Mouse (Mus musculus) forebrain, embryonic 16.5 days (tissue): Measurements from ENCODE around the gene Ism1. TPM values are rescaled to one million over a fixed set of nuclear protein-coding genes. Genes with fewer than 3 reads are reported as not detected.

Source experiments
- ATAC-seq: fragments of 200-750 bp; cut with Nextera tagmentation; 2 replicates; pipeline ENCODE4 v1.8.0; 2017; ENCODE audit warnings: mild to moderate bottlenecking, moderate library complexity
- H3K27ac ChIP-seq: fragments of 300-500 bp; sonication (generic); 2 replicates; pipeline ENCODE4 v1.5.1; 2014; ENCODE audit warnings: low read length, control low read depth
- H3K27me3 ChIP-seq: fragments of 300-500 bp; sonication (generic); replicated peaks from 2 replicates; pipeline ENCODE4 v1.6.1; 2014; ENCODE audit warnings: low read length; ENCODE audit not compliant: control insufficient read depth, insufficient read depth
- H3K36me3 ChIP-seq: fragments of 300-500 bp; sonication (generic); 2 replicates; pipeline ENCODE4 v1.6.1; 2014; ENCODE audit not compliant: control insufficient read depth, insufficient read depth
- H3K4me1 ChIP-seq: fragments of 300-500 bp; sonication (generic); replicated peaks from 2 replicates; pipeline ENCODE4 v1.6.1; 2014; ENCODE audit warnings: low read length; ENCODE audit not compliant: control insufficient read depth, insufficient read depth
- H3K4me2 ChIP-seq: fragments of 300-500 bp; sonication (generic); 2 replicates; pipeline ENCODE4 v1.6.1; 2014; ENCODE audit warnings: mild to moderate bottlenecking, low read length, control low read depth
- H3K4me3 ChIP-seq: fragments of 300-500 bp; sonication (generic); replicated peaks from 2 replicates; pipeline ENCODE4 v1.5.1; 2014; ENCODE audit warnings: mild to moderate bottlenecking, low read length, control low read depth
- H3K9ac ChIP-seq: fragments of 300-500 bp; sonication (generic); replicated peaks from 2 replicates; pipeline ENCODE4 v1.6.1; 2014; ENCODE audit warnings: low read depth, low read length, control low read depth
- H3K9me3 ChIP-seq: fragments of 300-500 bp; sonication (generic); 2 replicates; pipeline ENCODE4 v1.6.1; 2016; ENCODE audit warnings: low read length; ENCODE audit not compliant: control insufficient read depth
- WGBS: fragments of 180-500 bp; shearing (Covaris S2); extraction: QIAGEN DNeasy Blood & Tissue Kit; methylation state at CpG from one replicate; pipeline ENCODE4 v1.1.7; 2014; 5-methylcytosine and 5-hydroxymethylcytosine counted together
- polyA plus RNA-seq: library from polyadenylated mRNA; unstranded; fragments of >200 nt; fragmentation: Nextera tagmentation; extraction: Ambion mirVana; gene quantifications from 2 replicates; pipeline ENCODE4 v1.2.1, GENCODE M21; 2015

The Ism1 gene
- polyA plus RNA-seq, 1 experiment from 2014 or later, result 0.29 TPM

DNA sequence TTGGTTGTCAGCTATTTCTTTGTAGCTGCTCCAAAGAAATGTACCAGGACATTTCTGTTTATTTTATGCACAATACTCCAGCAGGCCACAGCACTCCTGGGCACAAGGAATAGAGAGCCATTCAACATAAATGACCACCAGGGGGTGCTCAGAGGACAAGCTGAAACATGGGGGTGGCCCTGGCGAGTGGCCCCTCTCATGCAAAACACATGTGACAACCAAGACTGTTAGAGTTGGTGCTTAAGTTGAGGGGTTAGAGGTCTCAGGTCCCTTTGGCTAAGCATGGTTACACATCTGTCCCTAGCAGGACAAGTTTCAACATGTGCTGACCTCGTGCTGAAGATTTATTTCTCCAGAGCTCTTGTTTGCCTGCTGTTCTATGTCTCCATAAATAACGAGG lies 100.3 kb downstream of the Ism1 start:
- WGBS, result 52% methylated on average over 3 of the region's 3 CpGs

DNA sequence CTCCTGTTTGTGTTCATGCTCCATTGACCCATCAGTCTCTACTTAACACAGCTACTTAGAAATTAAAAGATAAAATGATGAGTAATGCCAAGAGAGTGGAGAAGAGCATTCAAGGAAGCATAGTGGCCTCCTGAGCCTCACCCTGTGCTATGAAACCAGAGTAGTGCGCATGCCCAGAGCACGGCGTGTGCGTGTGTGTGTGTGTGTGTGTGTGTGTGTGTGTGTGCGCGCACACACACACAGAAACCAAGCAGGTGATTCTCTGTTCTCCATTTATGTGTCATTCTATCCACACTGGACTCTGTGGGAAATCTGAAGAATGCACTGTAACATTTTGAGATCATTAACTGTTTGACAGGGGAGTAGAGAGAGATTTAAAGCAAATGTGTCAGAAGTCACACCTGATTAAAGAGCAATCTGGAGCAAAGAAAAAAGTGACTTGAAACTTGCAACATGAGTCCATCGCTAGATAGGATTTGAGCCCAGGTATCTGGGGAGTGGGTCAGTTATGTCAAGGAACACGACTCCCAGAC lies 105.4 kb downstream of the Ism1 start:
- Histone ChIP-seq H3K4me1 (no peaks in the 10 kb centered on the region), H3K4me3 (no peak overlapping the region), H3K36me3 (no peaks in the 10 kb centered on the region), H3K9ac (no peak overlapping the region), H3K27me3 (no peaks in the 10 kb centered on the region), H3K4me2 (no peak overlapping the region), H3K27ac (no peak overlapping the region), H3K9me3 (no peaks in the 10 kb centered on the region)
- no peak for ATAC-seq
- 94% methylated on average over 8 of the region's 8 CpGs for WGBS

More for the DNA sequence above, 100.3 kb downstream of the Ism1 start:
- Histone ChIP-seq H3K27ac (no peak overlapping the region), H3K4me1 (no peaks in the 10 kb centered on the region), H3K4me2 (no peak overlapping the region), H3K9me3 (no peaks in the 10 kb centered on the region), H3K36me3 (no peaks in the 10 kb centered on the region), H3K4me3 (no peak overlapping the region), H3K27me3 (no peaks in the 10 kb centered on the region), H3K9ac (no peak overlapping the region)
- ATAC-seq, result no peak

DNA sequence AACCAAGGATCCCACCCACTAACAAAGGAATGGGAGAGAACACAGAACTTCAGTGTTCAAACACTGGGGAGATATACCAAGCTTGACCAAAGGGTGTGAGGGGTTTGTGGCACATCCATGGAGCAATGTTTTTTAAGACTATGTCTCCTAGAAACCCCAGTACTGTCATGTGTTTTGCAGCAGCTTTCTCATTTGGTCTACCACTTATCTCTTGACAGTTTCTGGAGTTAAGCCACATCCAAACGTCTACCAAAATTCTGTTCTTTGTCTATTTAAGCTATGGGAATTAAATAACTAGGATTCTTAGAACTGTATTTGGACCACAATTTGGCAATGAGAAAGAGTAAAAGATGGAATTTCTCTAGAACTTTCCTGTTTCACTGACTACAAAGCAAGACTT lies 106.5 kb downstream of the Ism1 start:
- no peak for ATAC-seq
- Histone ChIP-seq H3K27ac (no peak overlapping the region), H3K4me1 (no peaks in the 10 kb centered on the region), H3K4me2 (no peak overlapping the region), H3K27me3 (no peaks in the 10 kb centered on the region), H3K36me3 (no peaks in the 10 kb centered on the region), H3K9me3 (no peaks in the 10 kb centered on the region), H3K9ac (no peak overlapping the region), H3K4me3 (no peak overlapping the region)
- 58% methylated on average over 1 of the region's 1 CpGs for WGBS

DNA sequence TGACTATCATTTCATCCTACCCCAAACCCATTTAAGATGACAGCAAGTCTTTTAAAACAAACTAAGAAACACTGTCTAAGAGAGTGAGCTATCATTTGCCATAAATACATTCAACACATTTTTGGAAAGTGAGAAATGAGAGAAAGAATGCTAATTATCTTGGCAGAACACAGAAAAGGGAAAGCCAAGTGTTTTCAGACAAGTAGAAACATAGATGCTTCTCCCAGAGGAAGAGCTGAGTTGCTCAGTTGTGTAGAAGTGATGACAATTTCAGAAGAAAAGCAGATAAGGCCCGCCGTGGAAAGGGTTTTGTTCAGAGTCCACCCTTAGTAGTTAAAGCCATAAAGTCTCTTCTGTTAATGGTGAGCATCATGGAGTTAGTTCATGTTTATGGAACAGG lies 107.0 kb downstream of the Ism1 start:
- Histone ChIP-seq H3K9ac (no peak overlapping the region), H3K36me3 (no peaks in the 10 kb centered on the region), H3K4me1 (no peaks in the 10 kb centered on the region), H3K4me2 (no peak overlapping the region), H3K27me3 (no peaks in the 10 kb centered on the region), H3K27ac (no peak overlapping the region), H3K9me3 (no peaks in the 10 kb centered on the region), H3K4me3 (no peak overlapping the region)
- 66% methylated on average over 2 of the region's 2 CpGs for WGBS
- ATAC-seq, result no peak

DNA sequence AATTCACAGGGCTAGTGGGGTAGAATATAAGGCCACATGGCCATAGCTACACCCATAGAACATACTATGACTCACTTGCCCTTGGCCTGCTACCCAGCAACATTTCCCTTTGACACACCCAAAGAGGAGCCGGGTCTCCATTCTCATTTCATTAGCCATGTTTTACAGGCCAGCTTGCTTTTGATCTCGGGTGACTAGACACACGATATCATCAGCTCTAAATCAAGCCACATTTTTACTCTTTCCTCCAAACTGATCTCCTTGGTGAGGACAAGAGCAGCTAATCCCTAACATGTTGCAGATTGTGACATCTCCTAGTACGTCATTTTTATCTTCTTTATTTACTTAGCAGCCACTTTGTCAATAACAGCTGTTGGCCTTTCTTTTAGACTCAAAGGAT lies 110.7 kb downstream of the Ism1 start:
- H3K27ac ChIP-seq, result no peak overlapping the region
- H3K9me3 ChIP-seq, result no peaks in the 10 kb centered on the region
- H3K4me1 ChIP-seq, result no peaks in the 10 kb centered on the region
- H3K4me3 ChIP-seq, result no peak overlapping the region
- ATAC-seq, result no peak
- H3K27me3 ChIP-seq, result no peaks in the 10 kb centered on the region
- no peak overlapping the region for H3K9ac ChIP-seq
- H3K4me2 ChIP-seq, result no peak overlapping the region
- 87% methylated on average over 4 of the region's 4 CpGs for WGBS
- no peaks in the 10 kb centered on the region for H3K36me3 ChIP-seq

DNA sequence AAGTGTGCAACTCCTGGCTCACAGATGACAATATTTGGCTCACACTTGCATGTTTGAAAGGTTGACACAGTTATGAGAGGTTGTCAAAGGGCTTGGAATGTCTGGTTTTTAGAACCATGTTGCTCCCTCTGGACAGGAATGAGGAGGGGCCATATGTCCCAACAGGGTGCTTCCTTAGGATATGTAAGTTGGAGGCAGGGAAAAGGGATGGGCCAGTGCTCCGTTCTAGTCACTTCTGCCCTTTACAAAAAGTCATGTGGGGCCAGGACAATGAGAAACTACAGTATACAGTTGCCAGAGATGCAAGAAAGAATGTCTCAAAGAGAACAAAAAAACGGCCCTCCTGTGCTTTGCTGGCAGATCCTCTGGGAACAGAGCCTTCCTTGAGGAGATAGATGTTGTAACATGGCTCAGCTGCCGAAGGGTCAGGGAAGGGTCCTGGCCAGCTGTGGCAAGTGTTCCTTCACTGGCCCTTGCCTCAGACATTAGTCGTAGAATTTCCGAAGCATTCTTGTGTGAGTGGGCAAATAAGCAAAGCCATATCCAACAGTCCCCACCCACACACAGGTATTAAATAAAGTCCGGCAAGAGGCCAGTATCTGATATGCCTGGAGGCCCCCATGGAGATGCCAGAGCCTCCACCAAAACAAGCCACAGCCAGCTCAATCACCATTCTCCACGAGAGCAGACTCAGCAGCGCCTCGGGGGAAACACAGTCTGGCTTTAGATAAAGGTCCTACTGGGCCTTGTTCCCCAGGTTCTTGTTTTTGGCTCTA lies 114.6 kb downstream of the Ism1 start:
- H3K4me1 ChIP-seq, result no peaks in the 10 kb centered on the region
- no peak overlapping the region for H3K4me2 ChIP-seq
- no peaks in the 10 kb centered on the region for H3K27me3 ChIP-seq
- H3K4me3 ChIP-seq, result no peak overlapping the region
- WGBS, result 82% methylated on average over 9 of the region's 9 CpGs
- no peak for ATAC-seq
- no peaks in the 10 kb centered on the region for H3K9me3 ChIP-seq
- no peak overlapping the region for H3K27ac ChIP-seq
- no peak overlapping the region for H3K9ac ChIP-seq
- H3K36me3 ChIP-seq, result no peaks in the 10 kb centered on the region

DNA sequence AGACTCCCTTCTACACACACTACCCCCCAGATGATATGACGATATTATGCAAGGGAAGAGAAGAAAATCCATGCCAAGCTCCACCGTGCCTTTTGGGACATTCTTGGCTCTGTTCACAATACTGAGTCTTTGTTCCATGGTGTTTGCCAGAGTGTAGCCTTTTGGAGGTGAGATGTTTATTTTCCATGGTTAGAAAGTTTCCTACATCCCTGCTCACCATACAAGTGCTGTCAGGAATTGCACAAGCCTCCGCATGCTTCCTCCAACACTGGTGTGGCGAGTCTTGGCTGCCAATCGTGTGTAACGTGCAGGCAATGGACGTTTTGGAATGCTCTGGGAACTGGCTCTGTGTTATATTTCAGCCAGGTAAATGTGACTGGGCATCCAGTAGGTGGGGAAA lies 126.1 kb downstream of the Ism1 start:
- WGBS, result 78% methylated on average over 7 of the region's 7 CpGs
- no peaks in the 10 kb centered on the region for H3K9me3 ChIP-seq
- H3K4me2 ChIP-seq, result no peak overlapping the region
- H3K4me1 ChIP-seq, result no peaks in the 10 kb centered on the region
- no peaks in the 10 kb centered on the region for H3K27me3 ChIP-seq
- H3K27ac ChIP-seq, result no peak overlapping the region
- no peak overlapping the region for H3K4me3 ChIP-seq
- no peak overlapping the region for H3K9ac ChIP-seq
- no peak for ATAC-seq
- no peaks in the 10 kb centered on the region for H3K36me3 ChIP-seq

DNA sequence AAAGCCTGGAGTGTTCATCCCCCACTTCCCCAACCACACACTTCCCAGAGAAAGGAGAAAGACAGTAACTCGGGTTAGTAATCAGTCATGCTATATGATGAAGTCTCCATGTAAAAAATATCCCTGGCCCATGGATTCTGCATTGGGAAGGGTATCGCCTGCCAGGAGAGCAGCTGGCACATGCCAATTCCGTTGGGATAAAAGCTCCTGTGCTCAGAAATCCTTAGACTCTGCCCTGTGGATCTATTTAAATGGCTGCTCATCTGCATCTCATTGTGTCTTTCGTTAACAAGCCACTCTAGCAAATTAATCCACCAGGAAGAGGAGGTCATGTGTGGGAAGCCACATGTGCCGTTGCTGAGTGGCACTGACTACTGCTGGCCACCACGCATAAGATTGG lies 129.9 kb downstream of the Ism1 start:
- Histone ChIP-seq H3K27ac (no peak overlapping the region), H3K36me3 (no peaks in the 10 kb centered on the region), H3K27me3 (no peaks in the 10 kb centered on the region), H3K4me2 (no peak overlapping the region), H3K9ac (no peak overlapping the region), H3K4me1 (no peaks in the 10 kb centered on the region), H3K4me3 (no peak overlapping the region), H3K9me3 (no peaks in the 10 kb centered on the region)
- no peak for ATAC-seq
- WGBS, result 66% methylated on average over 6 of the region's 6 CpGs
